Mouse (Mus musculus) gastrocnemius, adult 18-20 months (tissue): ENCODE results near the gene Lpin1. TPM values are rescaled to one million over a fixed set of nuclear protein-coding genes. Genes with fewer than 3 reads are reported as not detected.

ENCODE experiments used
- DNase-seq: peaks from one replicate; pipeline ENCODE4 v3.0.0; 2021; ENCODE audit warnings: low spot score
- total RNA-seq, 2 experiments: library from RNA; stranded (reverse); gene quantifications; 2 replicates each; pipeline ENCODE4 v1.2.3; 2021

The Lpin1 gene
- total RNA-seq, 2 experiments from 2014 or later, result 212 to 245 TPM

DNA sequence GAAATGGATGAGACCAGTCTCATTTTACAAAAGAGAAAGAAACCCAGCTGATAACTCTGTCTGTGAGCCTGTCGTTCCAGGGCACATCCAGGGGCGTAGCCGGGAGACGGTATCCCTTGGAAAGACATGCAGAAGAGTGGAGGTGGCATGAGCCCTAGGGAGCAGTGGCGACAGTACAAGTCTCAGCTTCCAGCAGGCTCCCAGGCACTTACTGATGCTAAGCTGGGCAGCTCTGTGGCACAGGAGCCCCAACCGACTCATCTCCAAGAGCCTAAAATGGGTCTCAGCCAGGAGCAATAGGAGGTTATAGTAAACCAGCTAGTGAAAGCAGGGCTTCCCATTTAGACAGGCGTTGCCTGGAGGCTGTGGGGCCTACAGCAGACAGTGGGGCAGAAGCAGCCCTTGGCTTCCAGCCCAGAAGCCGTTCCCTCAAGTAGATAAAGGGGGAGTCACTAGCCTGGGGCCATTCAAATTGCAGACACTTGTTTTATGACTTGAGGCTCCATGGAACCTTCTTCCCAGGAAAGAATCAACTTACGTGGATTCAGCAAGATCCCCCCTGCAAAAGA is 33.0 kb downstream of the Lpin1 start:
- DNase-seq, result no peak

- DNase-seq, result no peak
Measured at GRCm38 (mm10) chr12:16571278-16571677, 39.5 kb downstream of the Lpin1 start.

DNA sequence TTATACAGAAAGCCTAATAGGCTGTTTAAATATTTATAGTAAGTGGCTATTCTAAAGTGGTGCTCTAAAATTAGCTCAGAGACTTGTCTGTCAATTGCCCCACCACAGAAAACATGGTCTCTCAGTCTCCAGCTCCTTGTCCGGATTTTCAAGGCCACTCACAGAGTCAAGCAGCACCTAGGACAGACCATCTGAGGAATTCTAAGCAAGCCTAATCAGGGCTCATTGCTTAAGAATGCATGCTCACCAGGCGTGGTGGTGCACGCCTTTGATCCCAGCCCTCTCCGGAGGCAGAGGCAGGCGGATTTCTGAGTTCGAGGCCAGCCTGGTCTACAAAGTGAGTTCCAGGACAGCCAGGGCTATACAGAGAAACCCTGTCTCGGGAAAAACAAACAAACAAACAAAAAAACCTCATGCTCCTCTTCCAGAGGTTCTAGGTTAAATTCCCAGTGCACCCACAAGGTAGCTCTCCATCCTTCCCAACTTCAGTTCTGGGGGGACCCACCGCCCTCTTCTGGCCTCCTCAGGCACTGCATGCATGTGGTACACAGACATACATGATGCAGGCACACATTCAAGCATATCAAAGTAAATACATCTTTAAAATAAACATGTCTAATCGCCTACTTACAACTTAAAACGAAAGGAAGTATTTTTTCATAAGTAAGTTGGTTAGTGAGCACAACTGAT is 40.2 kb downstream of the Lpin1 start:
- no peak for DNase-seq

DNA sequence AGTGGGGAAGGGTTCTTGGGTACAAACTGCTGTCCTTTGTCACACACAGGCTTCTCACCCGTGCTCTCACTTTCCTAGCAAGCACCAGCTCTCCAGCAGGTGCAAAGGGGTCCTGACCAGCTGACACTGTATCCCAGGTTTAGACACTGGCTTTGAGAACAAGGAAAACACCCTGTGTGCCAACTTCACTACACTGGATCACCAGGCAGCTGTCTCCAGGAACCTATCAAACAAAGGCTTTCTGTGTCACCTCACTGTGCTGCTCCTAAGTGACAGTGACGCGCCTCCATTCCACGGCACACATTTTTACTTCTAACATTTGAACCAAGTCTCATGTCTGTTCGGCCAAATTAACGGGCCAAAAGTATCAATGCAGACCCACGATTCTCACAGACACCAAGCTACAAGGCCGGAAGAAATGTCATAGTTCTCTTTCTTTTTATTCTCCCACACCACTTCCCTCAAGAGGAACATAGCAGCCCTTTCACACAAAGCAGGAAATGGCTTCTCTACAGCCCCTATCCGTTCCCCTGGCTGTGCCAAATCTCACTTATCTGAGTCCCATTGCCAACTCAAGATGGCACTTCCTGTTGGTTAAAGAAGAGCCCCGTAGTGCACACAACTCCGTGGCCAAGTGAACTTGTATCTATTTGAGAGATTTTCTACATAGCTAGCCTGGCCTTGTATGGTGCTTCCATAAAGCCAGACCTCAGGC is 41.7 kb downstream of the Lpin1 start:
- DNase-seq, result no peak

- peak; percentile 76 for DNase-seq
Measured at GRCm38 (mm10) chr12:16568496-16568895, 42.3 kb downstream of the Lpin1 start.

DNA sequence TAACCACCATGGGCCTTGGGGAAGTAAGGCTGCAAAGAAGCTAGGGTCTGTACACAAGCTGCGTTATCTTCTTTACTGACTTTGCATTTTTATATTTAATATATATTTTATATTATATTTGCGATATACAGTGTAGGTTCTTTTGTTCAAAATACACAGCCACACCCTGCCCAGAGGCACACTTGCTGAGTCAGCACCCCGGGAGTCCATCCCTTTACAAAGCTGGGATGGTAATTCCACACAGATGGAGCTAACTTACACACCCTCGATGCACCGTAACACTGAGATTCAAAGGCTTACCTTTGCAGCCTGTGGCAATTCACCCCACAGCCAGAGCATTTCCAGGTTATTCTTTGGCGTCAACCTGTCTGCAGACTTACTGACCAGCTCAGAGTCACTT is 42.7 kb downstream of the Lpin1 start:
- no peak for DNase-seq

GRCm38 (mm10) chr12:16563427-16563826 is 47.3 kb downstream of the Lpin1 start:
- peak; percentile 45 for DNase-seq

DNA sequence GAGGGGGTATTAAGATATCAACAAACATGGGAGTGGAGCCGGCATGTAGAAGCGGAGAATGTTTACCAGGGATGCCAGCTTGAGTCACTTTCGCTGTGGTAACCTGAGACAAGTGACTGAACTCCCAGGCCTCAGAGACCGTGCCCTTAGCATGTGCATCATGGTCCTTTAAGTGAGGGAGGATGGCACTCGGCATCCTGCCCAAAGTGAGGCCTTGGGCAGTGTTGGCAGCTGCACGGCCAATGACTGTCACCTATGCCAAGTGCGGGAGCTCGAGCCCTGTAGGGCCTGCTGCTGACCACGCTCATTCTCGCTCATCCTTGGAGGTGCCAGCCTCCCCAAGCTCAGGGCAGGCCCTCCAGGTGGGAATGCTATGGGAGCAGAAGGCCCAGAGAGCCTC is 48.1 kb downstream of the Lpin1 start:
- peak; percentile 76 for DNase-seq

- DNase-seq, result no peak
Measured at GRCm38 (mm10) chr12:16562181-16562580, 48.6 kb downstream of the Lpin1 start.

- DNase-seq, result no peak
Measured at GRCm38 (mm10) chr12:16557271-16557670, 53.5 kb downstream of the Lpin1 start.

DNA sequence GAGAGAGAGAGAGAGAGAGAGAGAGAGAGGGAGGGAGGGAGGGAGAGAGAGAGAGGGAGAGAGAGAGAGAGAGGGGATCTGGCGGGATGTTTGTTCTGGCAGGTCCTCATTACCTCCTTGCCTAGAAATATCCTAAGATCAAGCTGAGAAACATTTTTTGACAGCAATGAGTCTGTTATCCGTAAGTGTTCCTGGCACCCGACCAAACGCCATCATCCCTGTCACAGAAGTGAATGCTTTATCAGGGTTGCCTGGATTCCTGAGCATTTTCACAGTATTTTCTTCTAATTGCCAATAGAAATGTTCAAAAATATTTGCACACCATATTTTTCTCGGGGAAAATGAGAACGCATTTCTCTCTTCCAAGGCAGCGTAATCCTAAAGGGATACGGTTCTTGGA is 56.6 kb downstream of the Lpin1 start:
- DNase-seq, result no peak

- peak; percentile 36 for DNase-seq
Measured at GRCm38 (mm10) chr12:16552108-16552771, 58.5 kb downstream of the Lpin1 start.

DNA sequence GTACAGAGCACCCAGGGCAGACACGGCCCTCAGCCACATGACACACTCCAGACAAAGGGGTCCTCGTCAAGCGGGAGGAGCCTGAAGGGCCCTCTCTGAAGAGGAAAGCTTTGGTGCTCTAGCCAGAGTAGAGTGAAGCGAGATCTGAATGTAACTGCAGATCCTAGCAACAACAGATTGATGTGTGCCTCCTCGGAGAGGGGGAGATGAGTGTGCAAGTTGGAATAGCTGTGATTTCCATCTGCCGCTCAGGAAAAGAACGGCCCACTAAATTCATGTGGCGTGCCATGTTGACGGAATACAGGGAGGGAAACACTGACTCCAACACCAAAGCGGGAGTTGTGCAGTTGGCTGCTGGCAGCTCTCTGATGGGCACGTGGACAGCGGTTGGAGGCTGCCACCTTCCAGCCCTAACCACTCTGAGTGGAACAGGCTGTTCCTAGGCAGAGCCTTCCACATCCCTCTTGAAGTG is 59.7 kb downstream of the Lpin1 start:
- DNase-seq, result peak; percentile 53

GRCm38 (mm10) chr12:16548824-16549375 is 61.9 kb downstream of the Lpin1 start:
- no peak for DNase-seq

GRCm38 (mm10) chr12:16541606-16542005 is 69.2 kb downstream of the Lpin1 start:
- no peak for DNase-seq

- no peak for DNase-seq
Measured at GRCm38 (mm10) chr12:16540712-16541111, 70.1 kb downstream of the Lpin1 start.

- no peak for DNase-seq
Measured at GRCm38 (mm10) chr12:16539965-16540661, 70.7 kb downstream of the Lpin1 start.

DNA sequence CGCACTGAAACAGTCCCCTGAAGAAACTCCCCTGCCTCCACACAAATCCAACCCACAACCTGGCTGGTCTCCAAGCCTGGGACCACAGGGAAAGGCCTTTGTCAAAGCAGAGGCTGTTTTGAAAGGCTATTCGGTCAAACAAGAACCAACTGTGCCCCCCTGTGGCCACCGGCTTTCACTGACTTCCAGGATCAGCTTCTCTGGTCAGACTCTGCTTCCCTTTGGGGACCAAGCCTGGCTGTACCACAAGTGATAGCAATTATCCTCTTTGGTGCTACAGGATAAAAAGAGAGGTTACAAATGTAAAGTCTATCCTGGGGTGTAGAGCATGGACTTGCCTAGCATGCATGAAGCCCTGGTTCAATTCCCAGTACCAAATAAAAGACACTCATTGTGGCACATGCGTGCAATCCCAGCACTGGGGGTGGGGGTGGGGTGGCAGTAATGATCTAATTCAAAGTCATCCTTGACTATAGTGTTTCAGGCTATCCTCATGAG is 77.4 kb downstream of the Lpin1 start:
- DNase-seq, result peak; percentile 78

DNA sequence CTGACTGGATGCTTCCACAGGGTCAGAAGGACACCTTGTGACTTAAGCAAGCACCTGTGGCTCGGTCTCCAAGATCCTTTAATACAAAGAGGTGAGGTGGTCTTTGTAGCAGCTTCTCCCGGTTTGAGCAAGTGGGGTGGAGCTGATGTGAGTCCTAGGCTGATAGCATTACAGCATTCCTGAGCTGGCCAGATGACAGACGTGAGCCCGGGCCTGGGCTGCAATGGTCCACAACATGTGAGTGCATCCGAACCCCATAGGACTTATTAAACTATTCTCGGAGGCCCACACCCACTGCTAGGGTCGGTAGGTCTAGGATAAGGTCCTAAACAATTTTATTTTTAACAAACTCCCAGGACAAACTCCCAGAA is 77.9 kb downstream of the Lpin1 start:
- no peak for DNase-seq

DNA sequence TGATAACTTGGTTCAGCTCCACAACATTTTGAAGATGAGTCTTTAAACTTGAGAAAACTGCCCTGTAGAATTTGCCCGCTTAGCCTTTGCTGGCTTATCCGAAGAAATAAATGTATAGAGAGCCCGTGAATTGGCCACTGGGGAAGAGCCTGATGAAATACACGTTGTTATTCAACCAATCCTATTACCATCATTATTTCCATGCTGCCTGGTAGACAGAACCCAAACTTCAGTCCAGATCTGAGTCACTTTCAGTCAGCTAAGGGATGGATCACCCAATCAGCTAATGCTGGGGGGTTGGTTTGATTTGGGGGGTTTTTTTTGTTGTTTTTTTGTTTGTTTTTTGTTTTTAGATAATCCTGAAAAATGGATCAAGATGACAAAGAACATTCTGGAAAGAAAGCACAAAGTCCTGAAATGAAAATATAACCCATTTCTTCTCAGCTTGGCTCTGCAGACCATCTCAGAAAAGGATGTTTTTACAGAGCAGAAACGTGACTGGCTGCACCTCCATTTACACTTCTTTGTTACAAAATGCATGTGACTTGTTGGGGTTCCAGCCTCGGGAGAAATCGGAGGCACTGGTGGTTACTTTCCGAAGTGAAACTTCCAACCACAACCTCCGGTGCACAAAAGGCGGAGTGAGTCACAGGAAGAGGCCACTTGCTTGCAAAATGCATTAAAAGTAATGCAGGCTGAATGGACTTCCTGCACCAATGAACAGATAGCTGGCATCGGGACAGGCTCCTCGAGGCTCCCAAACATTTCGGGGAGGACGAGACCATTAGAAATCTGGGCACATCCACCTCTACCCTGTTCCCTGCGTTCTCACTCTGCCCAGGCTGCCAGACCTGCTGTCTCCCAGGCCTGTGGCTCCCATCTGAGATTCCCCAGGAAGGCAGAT is 78.6 kb downstream of the Lpin1 start:
- DNase-seq, result no peak
